Mouse (Mus musculus) limb, embryonic 13.5 days (tissue): ENCODE measurements around the gene Retreg1. TPM values are rescaled to one million over a fixed set of nuclear protein-coding genes. Genes with fewer than 3 reads are reported as not detected.

Experiments used
- ATAC-seq: fragments of 200-750 bp; cut with Nextera tagmentation; 2 replicates; pipeline ENCODE4 v1.8.0; 2017; ENCODE audit warnings: low read depth, moderate number of reproducible peaks, moderate TSS enrichment; ENCODE audit not compliant: low FRiP score
- H3K27ac ChIP-seq: fragments of 300-500 bp; sonication (generic); 2 replicates; pipeline ENCODE4 v1.5.1; 2015; ENCODE audit warnings: inconsistent platforms, mild to moderate bottlenecking, moderate library complexity
- H3K27me3 ChIP-seq: fragments of 300-500 bp; sonication (generic); 2 replicates; pipeline ENCODE4 v1.6.1; 2015; ENCODE audit warnings: mild to moderate bottlenecking, inconsistent platforms
- H3K36me3 ChIP-seq: fragments of 300-500 bp; sonication (generic); 2 replicates; pipeline ENCODE4 v1.6.1; 2015; ENCODE audit warnings: inconsistent platforms, mild to moderate bottlenecking, moderate library complexity
- H3K4me1 ChIP-seq: fragments of 300-500 bp; sonication (generic); 2 replicates; pipeline ENCODE4 v1.6.1; 2015; ENCODE audit warnings: inconsistent platforms
- H3K4me2 ChIP-seq: fragments of 300-500 bp; sonication (generic); replicated peaks from 2 replicates; pipeline ENCODE4 v1.6.1; 2015; ENCODE audit warnings: inconsistent platforms, mild to moderate bottlenecking, moderate library complexity
- H3K4me3 ChIP-seq: fragments of 300-500 bp; sonication (generic); 2 replicates; pipeline ENCODE4 v1.5.1; 2015; ENCODE audit warnings: moderate library complexity, mild to moderate bottlenecking, inconsistent platforms
- H3K9ac ChIP-seq: fragments of 300-500 bp; sonication (generic); 2 replicates; pipeline ENCODE4 v1.6.1; 2015; ENCODE audit warnings: mild to moderate bottlenecking, inconsistent platforms
- H3K9me3 ChIP-seq: fragments of 300-500 bp; sonication (generic); 2 replicates; pipeline ENCODE4 v1.6.1; 2016; ENCODE audit warnings: inconsistent platforms
- WGBS: fragments of 180-500 bp; shearing (Covaris S2); methylation state at CpG from one replicate; pipeline ENCODE4 v1.1.7; 2015; 5-methylcytosine and 5-hydroxymethylcytosine counted together
- polyA plus RNA-seq: library from polyadenylated mRNA; unstranded; fragments of >200 nt; fragmentation: Nextera tagmentation; extraction: Ambion mirVana; gene quantifications from 2 replicates; pipeline ENCODE4 v1.2.1, GENCODE M21; 2015

The Retreg1 gene
- polyA plus RNA-seq, 1 experiment from 2014 or later, result 3.3 TPM

DNA sequence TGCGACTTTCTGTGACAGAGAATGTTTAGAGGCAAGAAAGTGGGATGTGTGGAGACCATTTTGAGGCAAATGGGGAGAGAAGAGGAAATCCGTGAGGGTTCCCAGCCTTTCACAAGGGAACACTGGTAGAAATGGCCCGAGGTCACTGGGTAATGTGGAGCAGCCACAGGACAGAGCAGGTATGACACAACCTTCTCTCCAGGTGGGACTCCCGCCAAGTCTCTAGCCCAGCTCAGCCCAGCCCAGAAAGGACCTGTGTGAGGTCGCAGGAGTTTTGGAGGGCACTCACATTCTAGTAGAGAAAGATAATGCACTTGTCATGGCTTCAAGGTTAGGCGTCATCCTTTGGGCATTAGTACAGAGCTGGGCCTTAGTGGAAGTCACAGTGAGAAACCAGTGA is 23.1 kb downstream of the Retreg1 start:
- Histone ChIP-seq H3K4me2 (no peak overlapping the region), H3K27ac (no peak overlapping the region), H3K4me3 (no peak overlapping the region), H3K9ac (no peak overlapping the region), H3K9me3 (no peaks in the 10 kb centered on the region), H3K4me1 (no peaks in the 10 kb centered on the region), H3K36me3 (no peaks in the 10 kb centered on the region), H3K27me3 (no peaks in the 10 kb centered on the region)
- no peak for ATAC-seq
- 93% methylated on average over 6 of the region's 6 CpGs for WGBS

DNA sequence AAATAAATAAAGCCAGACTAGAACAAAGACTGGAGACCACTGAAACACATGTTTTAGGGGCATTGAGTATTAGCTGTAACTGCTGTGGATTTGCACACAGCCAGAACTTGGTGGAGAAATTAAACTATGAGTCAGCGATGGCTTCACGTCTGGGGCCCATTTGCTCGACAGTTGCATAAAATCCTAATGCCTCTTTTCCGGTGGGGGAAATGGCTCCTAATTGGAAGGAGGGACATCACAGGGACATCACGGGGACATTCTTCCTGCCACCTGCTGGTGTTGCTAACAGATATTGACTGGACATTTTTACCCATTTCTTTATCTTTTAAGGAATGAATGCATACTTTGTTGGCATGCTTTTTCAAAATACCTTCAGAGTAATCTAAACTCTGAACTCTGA is 26.1 kb downstream of the Retreg1 start:
- Histone ChIP-seq H3K36me3 (no peaks in the 10 kb centered on the region), H3K4me1 (peaks cover 10% of the 10 kb centered on the region), H3K4me2 (no peak overlapping the region), H3K27ac (no peak overlapping the region), H3K9ac (no peak overlapping the region), H3K9me3 (no peaks in the 10 kb centered on the region), H3K4me3 (no peak overlapping the region), H3K27me3 (no peaks in the 10 kb centered on the region)
- 25% methylated on average over 5 of the region's 5 CpGs for WGBS
- no peak for ATAC-seq

DNA sequence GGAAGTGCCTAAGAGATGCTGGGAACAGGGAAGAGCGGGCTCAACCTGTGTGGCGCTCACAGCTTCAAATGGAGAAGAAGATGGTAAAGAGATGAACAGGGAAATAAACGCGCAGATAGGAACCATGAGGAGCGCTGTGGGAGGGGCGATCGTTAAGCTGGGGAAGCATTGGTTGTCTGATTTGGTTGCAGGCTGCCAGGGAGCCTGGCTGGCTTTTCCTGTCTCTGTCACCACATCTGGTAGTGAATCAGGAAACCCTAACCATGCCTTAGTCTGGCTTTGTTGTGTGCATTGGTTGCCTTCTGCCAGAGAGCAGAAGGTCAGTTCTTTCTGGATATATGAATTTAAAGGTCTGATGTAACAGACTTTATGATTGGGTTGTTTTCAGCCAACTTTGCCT is 28.5 kb downstream of the Retreg1 start:
- Histone ChIP-seq H3K36me3 (no peaks in the 10 kb centered on the region), H3K27ac (no peak overlapping the region), H3K9me3 (no peaks in the 10 kb centered on the region), H3K4me2 (no peak overlapping the region), H3K4me3 (no peak overlapping the region), H3K4me1 (peaks cover 13% of the 10 kb centered on the region), H3K27me3 (no peaks in the 10 kb centered on the region), H3K9ac (no peak overlapping the region)
- no peak for ATAC-seq
- WGBS, result 91% methylated on average over 7 of the region's 7 CpGs

DNA sequence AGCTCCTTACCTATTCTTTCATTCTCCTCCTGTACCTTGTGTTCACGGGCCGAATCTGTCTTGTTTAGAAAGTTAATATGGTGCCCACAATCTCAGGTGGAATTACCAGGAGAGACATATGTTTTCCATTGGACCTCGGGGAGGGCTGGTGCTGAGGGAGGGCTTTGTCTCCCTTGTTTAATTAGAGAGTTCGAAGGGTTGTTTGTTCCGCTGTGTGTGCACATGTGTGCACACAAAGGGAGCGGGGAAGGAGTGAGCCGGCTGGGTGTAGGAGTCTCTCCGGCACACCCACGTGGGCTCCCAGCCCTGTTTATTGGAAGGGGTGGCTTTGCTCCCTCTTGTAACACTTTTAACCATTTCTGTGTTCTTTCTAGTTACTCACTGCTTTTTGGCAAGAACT is 29.1 kb downstream of the Retreg1 start:
- H3K27ac ChIP-seq, result no peak overlapping the region
- 24% methylated on average over 9 of the region's 9 CpGs for WGBS

DNA sequence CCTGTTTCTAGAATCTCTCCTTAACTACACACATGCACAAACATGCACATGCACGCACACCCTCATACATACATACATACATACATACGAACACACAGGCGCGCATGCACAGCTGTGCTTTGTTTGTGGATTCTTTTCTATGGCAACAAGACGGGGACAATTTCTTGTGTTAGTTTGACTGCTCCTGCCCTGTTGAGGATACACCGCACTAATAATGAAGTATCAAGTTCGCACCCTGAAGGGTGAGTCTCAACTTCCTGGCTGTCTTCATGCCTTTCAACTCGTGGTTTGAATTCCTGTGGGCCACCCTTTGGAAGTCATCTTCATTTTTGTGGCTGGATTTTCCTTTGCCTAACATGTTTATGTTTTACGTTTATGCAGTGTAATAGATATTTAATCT is 29.7 kb downstream of the Retreg1 start:
- Histone ChIP-seq H3K4me3 (no peak overlapping the region), H3K27me3 (no peaks in the 10 kb centered on the region), H3K9ac (no peak overlapping the region), H3K4me2 (no peak overlapping the region), H3K27ac (no peak overlapping the region), H3K9me3 (no peaks in the 10 kb centered on the region), H3K36me3 (no peaks in the 10 kb centered on the region), H3K4me1 (peaks cover 21% of the 10 kb centered on the region)
- no peak for ATAC-seq
- WGBS, result 81% methylated on average over 9 of the region's 9 CpGs

More for the DNA sequence above, 29.1 kb downstream of the Retreg1 start:
- Histone ChIP-seq H3K9ac (no peak overlapping the region), H3K4me3 (no peak overlapping the region), H3K4me1 (peaks cover 20% of the 10 kb centered on the region), H3K27me3 (no peaks in the 10 kb centered on the region), H3K4me2 (no peak overlapping the region), H3K36me3 (no peaks in the 10 kb centered on the region), H3K9me3 (no peaks in the 10 kb centered on the region)
- ATAC-seq, result 0 out of 2 replicates have a peak, but pooled peaks have one; percentile 24

GRCm38 (mm10) chr15:25873536-25873935 is 30.6 kb downstream of the Retreg1 start:
- no peak overlapping the region for H3K27ac ChIP-seq

DNA sequence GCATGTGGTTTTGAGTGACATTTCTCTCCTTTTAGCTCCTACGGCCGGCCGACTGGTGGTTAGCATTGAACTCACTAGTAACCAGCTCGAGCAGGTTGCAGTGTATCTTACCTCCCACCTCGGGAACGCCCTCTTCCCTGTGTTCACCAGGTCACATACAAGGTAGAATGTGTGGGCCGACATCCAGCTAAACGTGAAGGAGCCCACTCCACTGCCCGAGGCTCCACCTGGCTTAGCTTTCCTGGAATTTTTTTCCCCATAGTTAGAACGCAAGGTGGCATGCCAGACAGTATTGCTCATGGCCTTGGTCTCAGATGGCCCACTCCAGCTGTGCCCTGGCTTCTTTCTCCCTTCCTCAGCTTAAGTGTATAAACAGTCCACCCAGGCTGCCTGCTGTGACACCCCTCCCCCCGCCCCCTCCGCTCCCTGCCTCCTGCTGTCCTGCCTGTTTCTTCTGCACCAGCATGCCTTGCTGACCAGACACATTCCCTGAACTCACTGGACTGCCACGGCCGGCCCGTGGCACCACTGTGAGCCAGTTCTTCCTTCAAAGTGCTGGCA is 33.7 kb downstream of the Retreg1 start:
- H3K9me3 ChIP-seq, result no peaks in the 10 kb centered on the region
- H3K36me3 ChIP-seq, result no peaks in the 10 kb centered on the region
- no peak overlapping the region for H3K27ac ChIP-seq
- 45% methylated on average over 15 of the region's 15 CpGs for WGBS
- ATAC-seq, result no peak
- H3K4me1 ChIP-seq, result peaks cover 21% of the 10 kb centered on the region
- H3K4me3 ChIP-seq, result no peak overlapping the region
- no peak overlapping the region for H3K9ac ChIP-seq
- H3K27me3 ChIP-seq, result no peaks in the 10 kb centered on the region
- no peak overlapping the region for H3K4me2 ChIP-seq

More at GRCm38 (mm10) chr15:25873536-25873935, 30.6 kb downstream of the Retreg1 start:
- ATAC-seq, result no peak
- no peaks in the 10 kb centered on the region for H3K36me3 ChIP-seq
- H3K4me3 ChIP-seq, result no peak overlapping the region
- H3K4me2 ChIP-seq, result no peak overlapping the region
- H3K4me1 ChIP-seq, result peaks cover 21% of the 10 kb centered on the region
- no peaks in the 10 kb centered on the region for H3K27me3 ChIP-seq
- 77% methylated on average over 1 of the region's 1 CpGs for WGBS
- no peak overlapping the region for H3K9ac ChIP-seq
- H3K9me3 ChIP-seq, result no peaks in the 10 kb centered on the region

GRCm38 (mm10) chr15:25877798-25878197 is 34.8 kb downstream of the Retreg1 start:
- Histone ChIP-seq H3K4me3 (no peak overlapping the region), H3K9me3 (no peaks in the 10 kb centered on the region), H3K4me2 (no peak overlapping the region), H3K27ac (no peak overlapping the region), H3K27me3 (no peaks in the 10 kb centered on the region), H3K4me1 (peaks cover 11% of the 10 kb centered on the region), H3K9ac (no peak overlapping the region), H3K36me3 (no peaks in the 10 kb centered on the region)
- WGBS, result 82% methylated on average over 7 of the region's 7 CpGs
- ATAC-seq, result no peak

DNA sequence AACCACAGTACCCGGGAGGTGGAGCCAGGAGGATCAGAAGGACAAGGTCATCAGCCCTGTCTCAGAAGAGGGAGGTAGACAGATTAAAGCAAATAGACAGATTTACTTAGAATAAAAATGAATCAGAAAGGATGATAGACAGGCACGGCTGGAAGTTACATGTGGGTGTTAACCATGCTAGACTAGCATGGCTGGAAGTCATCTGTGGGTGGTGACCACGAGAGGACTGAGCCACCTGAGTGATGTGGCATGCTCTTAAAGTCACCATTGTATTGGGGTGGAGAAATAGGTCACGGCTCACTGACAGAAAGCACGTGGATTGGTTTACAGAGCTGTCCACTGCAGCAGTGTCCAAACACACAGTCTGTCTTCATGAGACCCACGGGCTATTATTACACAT is 36.2 kb downstream of the Retreg1 start:
- Histone ChIP-seq H3K9ac (no peak overlapping the region), H3K4me3 (no peak overlapping the region), H3K9me3 (no peaks in the 10 kb centered on the region), H3K36me3 (no peaks in the 10 kb centered on the region), H3K27me3 (no peaks in the 10 kb centered on the region), H3K4me1 (peaks cover 14% of the 10 kb centered on the region), H3K27ac (no peak overlapping the region), H3K4me2 (no peak overlapping the region)
- ATAC-seq, result no peak
- 85% methylated on average over 6 of the region's 6 CpGs for WGBS

DNA sequence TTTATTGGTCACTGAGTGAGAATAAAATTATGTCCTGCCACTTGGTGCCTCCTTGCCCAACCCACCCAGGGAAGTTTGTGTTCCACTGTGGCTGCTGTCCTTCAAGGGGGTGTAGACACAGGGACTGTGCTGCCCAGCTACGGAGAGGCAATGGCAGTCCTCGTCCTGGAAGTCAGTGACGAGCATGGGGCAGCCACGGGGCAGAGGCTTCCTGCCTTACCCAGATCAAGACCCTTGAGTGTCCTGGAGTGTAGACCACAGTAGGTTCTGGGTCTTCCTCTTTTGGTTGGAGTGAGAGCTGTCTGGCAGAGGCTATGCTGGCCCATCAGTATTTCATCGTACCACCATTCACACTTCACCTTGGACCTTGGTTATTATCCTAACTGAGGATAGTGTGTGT is 37.2 kb downstream of the Retreg1 start:
- no peak for ATAC-seq

DNA sequence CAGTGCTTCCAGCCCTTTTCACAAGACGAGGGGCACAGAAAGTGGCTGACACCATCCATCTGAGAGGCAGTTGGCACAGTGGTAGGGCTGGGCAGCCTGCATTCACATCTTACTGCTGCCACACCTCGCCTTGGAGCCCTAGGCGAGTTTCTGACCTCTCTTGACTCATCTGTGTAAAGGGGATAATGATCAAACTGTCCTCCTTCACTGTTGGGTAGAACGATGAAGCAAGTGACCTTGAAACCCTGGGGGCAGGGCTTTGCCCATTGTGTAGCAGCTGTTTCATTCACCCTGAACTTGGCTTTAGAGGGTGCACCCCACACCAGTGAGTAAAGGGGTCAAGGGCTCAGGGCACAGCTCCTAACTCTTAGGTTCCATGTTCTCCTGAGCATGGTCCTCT is 39.0 kb downstream of the Retreg1 start:
- 82% methylated on average over 4 of the region's 4 CpGs for WGBS
- no peak overlapping the region for H3K27ac ChIP-seq
- no peak overlapping the region for H3K9ac ChIP-seq
- no peaks in the 10 kb centered on the region for H3K36me3 ChIP-seq
- no peak overlapping the region for H3K4me2 ChIP-seq
- H3K4me3 ChIP-seq, result no peak overlapping the region
- peaks cover 10% of the 10 kb centered on the region for H3K4me1 ChIP-seq
- H3K9me3 ChIP-seq, result no peaks in the 10 kb centered on the region
- no peaks in the 10 kb centered on the region for H3K27me3 ChIP-seq
- no peak for ATAC-seq

More for the DNA sequence above, 37.2 kb downstream of the Retreg1 start:
- H3K9ac ChIP-seq, result no peak overlapping the region
- no peak overlapping the region for H3K4me3 ChIP-seq
- no peaks in the 10 kb centered on the region for H3K27me3 ChIP-seq
- 86% methylated on average over 5 of the region's 5 CpGs for WGBS
- H3K4me1 ChIP-seq, result peaks cover 18% of the 10 kb centered on the region
- H3K4me2 ChIP-seq, result no peak overlapping the region
- H3K27ac ChIP-seq, result no peak overlapping the region
- no peaks in the 10 kb centered on the region for H3K9me3 ChIP-seq
- no peaks in the 10 kb centered on the region for H3K36me3 ChIP-seq

GRCm38 (mm10) chr15:25884416-25884958 is 41.5 kb downstream of the Retreg1 start:
- Histone ChIP-seq H3K36me3 (no peaks in the 10 kb centered on the region), H3K27me3 (no peaks in the 10 kb centered on the region), H3K9ac (no peak overlapping the region), H3K9me3 (no peaks in the 10 kb centered on the region), H3K4me3 (no peak overlapping the region), H3K27ac (no peak overlapping the region), H3K4me2 (no peak overlapping the region), H3K4me1 (peaks cover 7% of the 10 kb centered on the region; the same call in 1 of the 2 replicates)
- no peak for ATAC-seq
- 82% methylated on average over 14 of the region's 14 CpGs for WGBS

DNA sequence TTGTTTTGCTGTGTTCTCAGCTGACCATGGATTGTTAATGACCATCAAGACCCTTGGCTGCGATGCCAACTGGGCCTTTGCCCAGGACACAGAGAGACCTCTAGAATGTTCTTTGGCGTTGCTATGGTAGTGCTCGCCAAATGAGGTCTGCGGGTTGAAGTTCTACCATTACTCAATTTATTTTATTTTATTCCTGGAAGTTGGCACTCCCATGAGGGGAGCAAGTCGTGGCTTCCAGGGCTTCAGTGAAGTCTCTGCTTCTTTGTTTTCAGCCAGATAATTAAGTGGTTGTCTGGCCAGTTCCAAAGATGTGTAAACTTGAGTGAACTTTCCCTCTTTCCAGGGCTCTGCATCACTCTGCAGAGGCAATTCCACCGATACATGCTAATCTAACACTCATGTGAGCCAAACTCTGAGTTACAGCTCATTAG is 43.6 kb downstream of the Retreg1 start:
- H3K36me3 ChIP-seq, result no peaks in the 10 kb centered on the region
- ATAC-seq, result no peak
- H3K27me3 ChIP-seq, result no peaks in the 10 kb centered on the region
- WGBS, result 85% methylated on average over 6 of the region's 6 CpGs
- peaks cover 10% of the 10 kb centered on the region; the same call in 1 of the 2 replicates for H3K4me1 ChIP-seq
- no peaks in the 10 kb centered on the region for H3K9me3 ChIP-seq
- no peak overlapping the region for H3K9ac ChIP-seq
- H3K4me2 ChIP-seq, result no peak overlapping the region
- no peak overlapping the region for H3K27ac ChIP-seq
- H3K4me3 ChIP-seq, result no peak overlapping the region
